Mouse (Mus musculus): ENCODE results near the gene Rgs6. TPM values are rescaled to one million over a fixed set of nuclear protein-coding genes. Genes with fewer than 3 reads are reported as not detected.

Gene Rgs6
- polyA plus RNA-seq, 1 experiment from 2014 or later = 8.6 TPM

GRCm38 (mm10) chr12:82894971-82895838 is 307.1 kb downstream of the Rgs6 start:
- no peak overlapping the region for H3K27ac ChIP-seq (replicated peaks)
- H3K9ac ChIP-seq = no peak overlapping the region
- 0 out of 2 replicates have a peak, but pooled peaks cover 3% of the 10 kb centered on the region for H3K4me1 ChIP-seq (replicated peaks)
- H3K4me2 ChIP-seq = no peak overlapping the region
- no peak for ATAC-seq (ENCODE audit: low FRiP score, low read depth)
- no peaks in the 10 kb centered on the region for H3K9me3 ChIP-seq
- H3K36me3 ChIP-seq = no peaks in the 10 kb centered on the region
- no peaks in the 10 kb centered on the region for H3K27me3 ChIP-seq
- no peak overlapping the region for H3K4me3 ChIP-seq
- 71% methylated on average over 6 of the region's 6 CpGs for WGBS

- Histone ChIP-seq H3K4me3 (no peak overlapping the region), H3K27ac (replicated peaks) (no peak overlapping the region), H3K4me2 (no peak overlapping the region), H3K9ac (no peak overlapping the region), H3K9me3 (no peaks in the 10 kb centered on the region), H3K27me3 (no peaks in the 10 kb centered on the region), H3K36me3 (no peaks in the 10 kb centered on the region), H3K4me1 (replicated peaks) (no peaks in the 10 kb centered on the region)
- ATAC-seq (ENCODE audit: low FRiP score, low read depth) = no peak
- WGBS = 50% methylated on average over 1 of the region's 1 CpGs
Observed at GRCm38 (mm10) chr12:82905773-82906172, 317.7 kb downstream of the Rgs6 start.

- H3K9me3 ChIP-seq = no peaks in the 10 kb centered on the region
- no peak overlapping the region for H3K27ac ChIP-seq (replicated peaks)
- no peaks in the 10 kb centered on the region for H3K36me3 ChIP-seq
- no peaks in the 10 kb centered on the region for H3K27me3 ChIP-seq
- no peak overlapping the region for H3K4me2 ChIP-seq
- 79% methylated on average over 2 of the region's 2 CpGs for WGBS
- H3K9ac ChIP-seq = no peak overlapping the region
- no peak overlapping the region for H3K4me3 ChIP-seq
- ATAC-seq (ENCODE audit: low FRiP score, low read depth) = no peak
- no peaks in the 10 kb centered on the region for H3K4me1 ChIP-seq (replicated peaks)
Observed at GRCm38 (mm10) chr12:82910846-82911245, 322.8 kb downstream of the Rgs6 start.

- H3K27me3 ChIP-seq = no peaks in the 10 kb centered on the region
- H3K9ac ChIP-seq = no peak overlapping the region
- ATAC-seq (ENCODE audit: low FRiP score, low read depth) = no peak
- no peaks in the 10 kb centered on the region for H3K36me3 ChIP-seq
- H3K4me2 ChIP-seq = no peak overlapping the region
- WGBS = 87% methylated on average over 4 of the region's 4 CpGs
- no peak overlapping the region for H3K4me3 ChIP-seq
- no peak overlapping the region for H3K27ac ChIP-seq (replicated peaks)
- no peaks in the 10 kb centered on the region for H3K4me1 ChIP-seq (replicated peaks)
- no peaks in the 10 kb centered on the region for H3K9me3 ChIP-seq
Observed at GRCm38 (mm10) chr12:82914127-82914526, 326.0 kb downstream of the Rgs6 start.

- no peak overlapping the region for H3K9ac ChIP-seq
- H3K4me3 ChIP-seq = no peak overlapping the region
- H3K4me2 ChIP-seq = no peak overlapping the region
- H3K27ac ChIP-seq (replicated peaks) = no peak overlapping the region
- H3K4me1 ChIP-seq (replicated peaks) = no peaks in the 10 kb centered on the region
- H3K27me3 ChIP-seq = no peaks in the 10 kb centered on the region
- WGBS = 38% methylated on average over 2 of the region's 2 CpGs
- no peaks in the 10 kb centered on the region for H3K36me3 ChIP-seq
- H3K9me3 ChIP-seq = no peaks in the 10 kb centered on the region
- ATAC-seq (ENCODE audit: low FRiP score, low read depth) = no peak
Observed at GRCm38 (mm10) chr12:82920146-82920545, 332.1 kb downstream of the Rgs6 start.

GRCm38 (mm10) chr12:82921287-82922015 is 333.4 kb downstream of the Rgs6 start:
- no peaks in the 10 kb centered on the region for H3K27me3 ChIP-seq
- WGBS = 90% methylated on average over 20 of the region's 20 CpGs
- no peak overlapping the region for H3K9ac ChIP-seq
- H3K27ac ChIP-seq (replicated peaks) = no peak overlapping the region
- H3K4me2 ChIP-seq = no peak overlapping the region
- no peaks in the 10 kb centered on the region for H3K4me1 ChIP-seq (replicated peaks)
- H3K9me3 ChIP-seq = no peaks in the 10 kb centered on the region
- H3K4me3 ChIP-seq = no peak overlapping the region
- H3K36me3 ChIP-seq = no peaks in the 10 kb centered on the region
- ATAC-seq (ENCODE audit: low FRiP score, low read depth) = no peak

GRCm38 (mm10) chr12:82922856-82923506 is 334.9 kb downstream of the Rgs6 start:
- no peak overlapping the region for H3K4me2 ChIP-seq
- H3K9me3 ChIP-seq = no peaks in the 10 kb centered on the region
- no peak for ATAC-seq (ENCODE audit: low FRiP score, low read depth)
- H3K9ac ChIP-seq = no peak overlapping the region
- 81% methylated on average over 4 of the region's 4 CpGs for WGBS
- H3K36me3 ChIP-seq = no peaks in the 10 kb centered on the region
- no peak overlapping the region for H3K27ac ChIP-seq (replicated peaks)
- H3K27me3 ChIP-seq = no peaks in the 10 kb centered on the region
- H3K4me1 ChIP-seq (replicated peaks) = no peaks in the 10 kb centered on the region
- H3K4me3 ChIP-seq = no peak overlapping the region

GRCm38 (mm10) chr12:82932706-82933461 is 344.8 kb downstream of the Rgs6 start:
- ATAC-seq (ENCODE audit: low FRiP score, low read depth) = peak; percentile 77
- Histone ChIP-seq H3K36me3 (no peaks in the 10 kb centered on the region), H3K27me3 (no peaks in the 10 kb centered on the region), H3K9me3 (no peaks in the 10 kb centered on the region), H3K4me2 (no peak overlapping the region), H3K27ac (replicated peaks) (no peak overlapping the region), H3K9ac (no peak overlapping the region), H3K4me1 (replicated peaks) (no peaks in the 10 kb centered on the region), H3K4me3 (no peak overlapping the region)
- 48% methylated on average over 14 of the region's 14 CpGs for WGBS

- Histone ChIP-seq H3K27me3 (no peaks in the 10 kb centered on the region), H3K9me3 (no peaks in the 10 kb centered on the region), H3K4me3 (no peak overlapping the region), H3K4me2 (no peak overlapping the region), H3K27ac (replicated peaks) (no peak overlapping the region), H3K9ac (no peak overlapping the region), H3K36me3 (no peaks in the 10 kb centered on the region), H3K4me1 (replicated peaks) (no peaks in the 10 kb centered on the region)
- no peak for ATAC-seq (ENCODE audit: low FRiP score, low read depth)
- 83% methylated on average over 6 of the region's 6 CpGs for WGBS
Observed at GRCm38 (mm10) chr12:82935121-82935762, 347.1 kb downstream of the Rgs6 start.

GRCm38 (mm10) chr12:82935767-82936166 is 347.7 kb downstream of the Rgs6 start:
- ATAC-seq (ENCODE audit: low FRiP score, low read depth) = no peak
- 85% methylated on average over 1 of the region's 1 CpGs for WGBS
- Histone ChIP-seq H3K9me3 (no peaks in the 10 kb centered on the region), H3K27me3 (no peaks in the 10 kb centered on the region), H3K36me3 (no peaks in the 10 kb centered on the region), H3K4me3 (no peak overlapping the region), H3K4me2 (no peak overlapping the region), H3K4me1 (replicated peaks) (no peaks in the 10 kb centered on the region), H3K9ac (no peak overlapping the region), H3K27ac (replicated peaks) (no peak overlapping the region)

GRCm38 (mm10) chr12:82940461-82940860 is 352.4 kb downstream of the Rgs6 start:
- ATAC-seq (ENCODE audit: low FRiP score, low read depth) = no peak
- Histone ChIP-seq H3K4me3 (no peak overlapping the region), H3K4me1 (replicated peaks) (no peaks in the 10 kb centered on the region), H3K27me3 (no peaks in the 10 kb centered on the region), H3K36me3 (no peaks in the 10 kb centered on the region), H3K4me2 (no peak overlapping the region), H3K9ac (no peak overlapping the region), H3K27ac (replicated peaks) (no peak overlapping the region), H3K9me3 (no peaks in the 10 kb centered on the region)
- 69% methylated on average over 4 of the region's 4 CpGs for WGBS
